Mouse (Mus musculus): Measurements from ENCODE around the gene Clec4a3. TPM values are rescaled to one million over a fixed set of nuclear protein-coding genes. Genes with fewer than 3 reads are reported as not detected.
"Not testable (repeated sequence)": the region's sequence is repeated elsewhere in the genome, so short reads cannot be mapped to it uniquely, and the experiment has no call there.

Clec4a3 gene
- total and polyA plus RNA-seq, 2 experiments from 2014 or later, result 0.88 to 0.91 TPM

GRCm38 (mm10) chr6:122964562-122964961, 12.2 kb downstream of the Clec4a3 start:
- ATAC-seq (ENCODE audit: low FRiP score), result no peak
- Histone ChIP-seq H3K36me3 (ENCODE audit: insufficient read depth, low read length) (no peaks in the 10 kb centered on the region), H3K4me2 (ENCODE audit: low read depth, low read length, poor library complexity, severe bottlenecking) (no peak overlapping the region), H3K9me3 (ENCODE audit: low read length) (no peaks in the 10 kb centered on the region), H3K27me3 (ENCODE audit: insufficient read depth, low read length) (no peaks in the 10 kb centered on the region), H3K4me3 (ENCODE audit: low read depth, low read length) (no peak overlapping the region), H3K4me1 (ENCODE audit: insufficient read depth, low read length) (no peaks in the 10 kb centered on the region), H3K9ac (replicated peaks; ENCODE audit: low read length, poor library complexity, severe bottlenecking) (no peak overlapping the region), H3K27ac (ENCODE audit: low read depth, low read length) (no peak overlapping the region)
- WGBS, result 87% methylated on average over 2 of the region's 2 CpGs
- TF ChIP-seq CTCF (IDR thresholded peaks at IDR 0.05), result no peak
- DNase-seq (ENCODE audit: low spot score), result no peak

GRCm38 (mm10) chr6:122969048-122969447, 16.7 kb downstream of the Clec4a3 start:
- no peaks in the 10 kb centered on the region for H3K27me3 ChIP-seq (ENCODE audit: insufficient read depth, low read length)
- no peaks in the 10 kb centered on the region for H3K36me3 ChIP-seq (ENCODE audit: insufficient read depth, low read length)
- no peak for TF ChIP-seq CTCF (IDR thresholded peaks at IDR 0.05)
- 84% methylated on average over 2 of the region's 2 CpGs for WGBS
- DNase-seq (ENCODE audit: low spot score) (no peak), ATAC-seq (ENCODE audit: low FRiP score) (no peak)
- no peak overlapping the region for H3K4me2 ChIP-seq (ENCODE audit: low read depth, low read length, poor library complexity, severe bottlenecking)
- no peak overlapping the region for H3K27ac ChIP-seq (ENCODE audit: low read depth, low read length)
- no peak overlapping the region for H3K4me3 ChIP-seq (ENCODE audit: low read depth, low read length)
- H3K9me3 ChIP-seq (ENCODE audit: low read length), result 0 out of 2 replicates have a peak, but pooled peaks cover 2% of the 10 kb centered on the region
- H3K4me1 ChIP-seq (ENCODE audit: insufficient read depth, low read length), result no peaks in the 10 kb centered on the region
- H3K9ac ChIP-seq (replicated peaks; ENCODE audit: low read length, poor library complexity, severe bottlenecking), result no peak overlapping the region

DNA sequence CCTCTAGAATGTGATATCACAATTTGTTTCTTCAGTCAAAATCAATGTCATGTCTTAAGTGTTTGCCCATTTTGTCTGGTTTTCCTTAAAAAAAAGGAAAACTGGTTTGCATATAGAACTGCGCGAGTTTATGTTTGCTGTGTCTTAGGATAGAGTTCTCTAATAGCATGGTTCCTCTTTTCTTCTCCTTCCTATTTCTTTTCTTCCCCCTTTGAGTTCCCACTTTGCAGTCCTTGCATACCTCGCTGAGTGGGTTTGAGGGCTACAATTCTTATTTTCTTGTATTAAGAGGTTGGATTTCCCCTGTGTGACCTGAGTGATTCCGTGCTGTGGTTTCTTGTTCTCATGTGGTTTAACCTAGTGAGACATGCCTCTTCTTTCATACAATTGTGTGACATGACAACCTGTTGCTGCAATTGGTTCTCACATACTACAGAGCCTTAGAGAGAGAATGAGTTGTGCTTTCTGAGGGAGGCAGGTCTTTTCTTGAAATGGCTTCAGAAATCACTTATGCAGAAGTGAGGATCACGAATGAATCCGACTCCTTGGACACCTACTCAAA, 37.6 kb downstream of the Clec4a3 start, which contains the start of gene Clec4a4:
TSS of gene Clec4a4 (plus strand) at position 492 of the 562 bp plus-strand sequence.
- 85% methylated on average over 6 of the region's 6 CpGs for WGBS
- 0 out of 2 replicates have a peak, but pooled peaks cover 9% of the 10 kb centered on the region for H3K9me3 ChIP-seq (ENCODE audit: low read length)
- no peak within 1 kb of the TSS for H3K9ac ChIP-seq (replicated peaks; ENCODE audit: low read length, poor library complexity, severe bottlenecking)
- no peak within 1 kb of the TSS for H3K4me2 ChIP-seq (ENCODE audit: low read depth, low read length, poor library complexity, severe bottlenecking)
- H3K27ac ChIP-seq (ENCODE audit: low read depth, low read length), result no peak within 1 kb of the TSS
- ATAC-seq (ENCODE audit: low FRiP score) (no peak), DNase-seq (ENCODE audit: low spot score) (no peak)
- no peak within 1 kb of the TSS for H3K4me3 ChIP-seq (ENCODE audit: low read depth, low read length)
- H3K4me1 ChIP-seq (ENCODE audit: insufficient read depth, low read length), result no peaks in the 10 kb centered on the region
- no peaks in the 10 kb centered on the region for H3K36me3 ChIP-seq (ENCODE audit: insufficient read depth, low read length)
- no peaks in the 10 kb centered on the region for H3K27me3 ChIP-seq (ENCODE audit: insufficient read depth, low read length)
- no peak for TF ChIP-seq CTCF (IDR thresholded peaks at IDR 0.05)

DNA sequence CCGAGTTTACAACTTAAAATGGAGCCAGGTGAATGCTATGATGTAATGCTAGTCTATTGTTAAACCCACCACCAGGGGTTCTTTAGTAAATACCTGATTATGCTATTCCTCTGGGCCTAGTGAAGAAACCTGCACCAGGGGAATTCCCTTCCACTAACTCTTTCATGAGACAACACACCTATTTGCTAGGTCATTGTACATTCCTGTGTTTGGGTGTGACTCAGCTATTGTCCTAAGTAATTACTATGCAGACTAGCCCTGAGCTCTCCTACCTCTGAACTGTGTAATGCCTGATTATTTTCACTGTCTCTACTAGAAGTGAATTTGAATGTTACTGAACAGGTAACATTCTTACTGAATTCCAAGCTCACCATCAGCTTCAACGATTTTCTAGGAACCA, 52.4 kb downstream of the Clec4a3 start:
- ATAC-seq (ENCODE audit: low FRiP score); H3K9me3 ChIP-seq (ENCODE audit: low read length); H3K9ac ChIP-seq (replicated peaks; ENCODE audit: low read length, poor library complexity, severe bottlenecking); H3K27me3 ChIP-seq (ENCODE audit: insufficient read depth, low read length); DNase-seq (ENCODE audit: low spot score); H3K4me3 ChIP-seq (ENCODE audit: low read depth, low read length); H3K27ac ChIP-seq (ENCODE audit: low read depth, low read length); H3K4me2 ChIP-seq (ENCODE audit: low read depth, low read length, poor library complexity, severe bottlenecking); H3K4me1 ChIP-seq (ENCODE audit: insufficient read depth, low read length); H3K36me3 ChIP-seq (ENCODE audit: insufficient read depth, low read length): not testable (repeated sequence)
- WGBS, result 78% methylated on average over 2 of the region's 2 CpGs

DNA sequence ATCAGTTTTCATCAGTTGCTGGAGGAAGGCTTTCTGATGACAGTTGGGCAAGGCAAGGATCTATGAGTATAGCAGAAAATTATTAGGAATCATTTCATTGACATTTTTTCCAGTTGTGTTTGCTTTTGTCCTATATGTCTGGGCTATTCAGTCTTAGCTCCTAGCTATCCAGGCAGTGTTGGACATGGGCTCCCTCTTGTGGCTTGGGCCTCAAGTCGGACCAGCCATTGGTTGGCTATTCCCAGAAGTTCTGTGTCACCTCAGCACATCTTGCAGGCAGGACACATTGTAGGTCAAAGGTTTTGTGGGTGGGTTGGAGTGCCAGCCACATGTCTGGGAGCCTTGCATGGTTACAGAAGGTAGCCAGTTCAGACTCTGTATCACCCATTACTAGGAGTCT, 53.3 kb downstream of the Clec4a3 start:
- H3K4me3 ChIP-seq (ENCODE audit: low read depth, low read length), result no peak overlapping the region
- 69% methylated on average over 1 of the region's 1 CpGs for WGBS
- H3K9me3 ChIP-seq (ENCODE audit: low read length), result no peaks in the 10 kb centered on the region
- no peaks in the 10 kb centered on the region for H3K36me3 ChIP-seq (ENCODE audit: insufficient read depth, low read length)
- H3K4me2 ChIP-seq (ENCODE audit: low read depth, low read length, poor library complexity, severe bottlenecking), result no peak overlapping the region
- no peak for TF ChIP-seq CTCF (IDR thresholded peaks at IDR 0.05)
- no peak for ATAC-seq (ENCODE audit: low FRiP score)
- H3K9ac ChIP-seq (replicated peaks; ENCODE audit: low read length, poor library complexity, severe bottlenecking), result no peak overlapping the region
- DNase-seq (ENCODE audit: low spot score), result no peak
- no peaks in the 10 kb centered on the region for H3K27me3 ChIP-seq (ENCODE audit: insufficient read depth, low read length)
- H3K27ac ChIP-seq (ENCODE audit: low read depth, low read length), result no peak overlapping the region
- H3K4me1 ChIP-seq (ENCODE audit: insufficient read depth, low read length), result no peaks in the 10 kb centered on the region

Other genes starting within 250 kb of the Clec4a3 start
- gene Nanog, start 245.0 kb upstream of the Clec4a3 start, total RNA-seq (2014; rRNA removed), result 0.09 and 0.16 TPM in 2 replicates
- 0.07 and 0.10 TPM in 2 replicates for gene Nanog, start 245.0 kb upstream of the Clec4a3 start, polyA plus RNA-seq (2015; fragmentation: Nextera tagmentation; extraction: Ambion mirVana)
- 96.0 and 129 TPM in 2 replicates for gene Slc2a3, start 150.9 kb upstream of the Clec4a3 start, total RNA-seq (2014; rRNA removed)
- 48.4 and 50.1 TPM in 2 replicates for gene Slc2a3, start 150.9 kb upstream of the Clec4a3 start, polyA plus RNA-seq (2015; fragmentation: Nextera tagmentation; extraction: Ambion mirVana)
- gene Foxj2, start 132.6 kb upstream of the Clec4a3 start, total RNA-seq (2014; rRNA removed), result 24.4 and 27.2 TPM in 2 replicates
- 8.6 and 8.8 TPM in 2 replicates for gene Foxj2, start 132.6 kb upstream of the Clec4a3 start, polyA plus RNA-seq (2015; fragmentation: Nextera tagmentation; extraction: Ambion mirVana)
- gene C3ar1, start 96.4 kb upstream of the Clec4a3 start, total RNA-seq (2014; rRNA removed), result 1.8 and 2.0 TPM in 2 replicates
- gene C3ar1, start 96.4 kb upstream of the Clec4a3 start, polyA plus RNA-seq (2015; fragmentation: Nextera tagmentation; extraction: Ambion mirVana), result 1.3 and 1.4 TPM in 2 replicates
- 145 and 146 TPM in 2 replicates for gene Necap1, start 78.0 kb upstream of the Clec4a3 start, total RNA-seq (2014; rRNA removed)
- 173 and 178 TPM in 2 replicates for gene Necap1, start 78.0 kb upstream of the Clec4a3 start, polyA plus RNA-seq (2015; fragmentation: Nextera tagmentation; extraction: Ambion mirVana)
- 0.93 and 0.99 TPM in 2 replicates for gene Clec4a1, start 30.7 kb upstream of the Clec4a3 start, total RNA-seq (2014; rRNA removed)
- 1.2 and 1.6 TPM in 2 replicates for gene Clec4a1, start 30.7 kb upstream of the Clec4a3 start, polyA plus RNA-seq (2015; fragmentation: Nextera tagmentation; extraction: Ambion mirVana)
- gene Clec4a4, start 37.9 kb downstream of the Clec4a3 start, total RNA-seq (2014; rRNA removed), result not detected in 2 replicates
- not detected in 2 replicates for gene Clec4a4, start 37.9 kb downstream of the Clec4a3 start, polyA plus RNA-seq (2015; fragmentation: Nextera tagmentation; extraction: Ambion mirVana)
- not detected in 2 replicates for gene Clec4b1, start 97.4 kb downstream of the Clec4a3 start, total RNA-seq (2014; rRNA removed)
- not detected in 2 replicates for gene Clec4b1, start 97.4 kb downstream of the Clec4a3 start, polyA plus RNA-seq (2015; fragmentation: Nextera tagmentation; extraction: Ambion mirVana)
- gene Clec4a2, start 153.9 kb downstream of the Clec4a3 start, total RNA-seq (2014; rRNA removed), result 0.49 and 0.61 TPM in 2 replicates
- 1.2 and 1.8 TPM in 2 replicates for gene Clec4a2, start 153.9 kb downstream of the Clec4a3 start, polyA plus RNA-seq (2015; fragmentation: Nextera tagmentation; extraction: Ambion mirVana)
- not detected in 2 replicates for gene Clec4b2, start 220.4 kb downstream of the Clec4a3 start, total RNA-seq (2014; rRNA removed)
- gene Clec4b2, start 220.4 kb downstream of the Clec4a3 start, polyA plus RNA-seq (2015; fragmentation: Nextera tagmentation; extraction: Ambion mirVana), result not detected in 2 replicates